Mouse (Mus musculus): ENCODE results near the gene Wdfy1. TPM values are rescaled to one million over a fixed set of nuclear protein-coding genes. Genes with fewer than 3 reads are reported as not detected.

Gene Wdfy1
- polyA plus RNA-seq, 1 experiment from 2014 or later: 54.7 TPM

- H3K27me3 ChIP-seq (ENCODE audit: control insufficient read depth, insufficient read depth, low read length): no peaks in the 10 kb centered on the region
- H3K4me3 ChIP-seq (ENCODE audit: low read depth, low read length): no peak overlapping the region
- ATAC-seq (ENCODE audit: insufficient read depth, low FRiP score, low TSS enrichment): peak; percentile 82
- WGBS: 49% methylated on average over 11 of the region's 11 CpGs
- H3K4me1 ChIP-seq (ENCODE audit: control insufficient read depth, insufficient read depth, low read length): no peaks in the 10 kb centered on the region
- no peaks in the 10 kb centered on the region for H3K9me3 ChIP-seq (ENCODE audit: control insufficient read depth, low read length)
- DNase-seq (ENCODE audit: low spot score): peak; percentile 30
- no peak overlapping the region for H3K9ac ChIP-seq (ENCODE audit: low read length)
- no peaks in the 10 kb centered on the region for H3K36me3 ChIP-seq (ENCODE audit: control insufficient read depth, insufficient read depth, low read length)
- no peak overlapping the region for H3K4me2 ChIP-seq (ENCODE audit: low read depth)
- H3K27ac ChIP-seq (ENCODE audit: low read depth, low read length): no peak overlapping the region
Observed at GRCm38 (mm10) chr1:79802858-79803427, 27.0 kb upstream of the Wdfy1 start.

- Histone ChIP-seq H3K4me1 (ENCODE audit: control insufficient read depth, insufficient read depth, low read length) (no peaks in the 10 kb centered on the region), H3K4me3 (ENCODE audit: low read depth, low read length) (no peak overlapping the region), H3K27ac (ENCODE audit: low read depth, low read length) (no peak overlapping the region), H3K27me3 (ENCODE audit: control insufficient read depth, insufficient read depth, low read length) (no peaks in the 10 kb centered on the region), H3K4me2 (ENCODE audit: low read depth) (no peak overlapping the region), H3K36me3 (ENCODE audit: control insufficient read depth, insufficient read depth, low read length) (no peaks in the 10 kb centered on the region), H3K9me3 (ENCODE audit: control insufficient read depth, low read length) (no peaks in the 10 kb centered on the region), H3K9ac (ENCODE audit: low read length) (no peak overlapping the region)
- 86% methylated on average over 3 of the region's 3 CpGs for WGBS
- DNase-seq (ENCODE audit: low spot score): no peak
- no peak for ATAC-seq (ENCODE audit: insufficient read depth, low FRiP score, low TSS enrichment)
Observed at GRCm38 (mm10) chr1:79797084-79797483, 21.1 kb upstream of the Wdfy1 start.

DNA sequence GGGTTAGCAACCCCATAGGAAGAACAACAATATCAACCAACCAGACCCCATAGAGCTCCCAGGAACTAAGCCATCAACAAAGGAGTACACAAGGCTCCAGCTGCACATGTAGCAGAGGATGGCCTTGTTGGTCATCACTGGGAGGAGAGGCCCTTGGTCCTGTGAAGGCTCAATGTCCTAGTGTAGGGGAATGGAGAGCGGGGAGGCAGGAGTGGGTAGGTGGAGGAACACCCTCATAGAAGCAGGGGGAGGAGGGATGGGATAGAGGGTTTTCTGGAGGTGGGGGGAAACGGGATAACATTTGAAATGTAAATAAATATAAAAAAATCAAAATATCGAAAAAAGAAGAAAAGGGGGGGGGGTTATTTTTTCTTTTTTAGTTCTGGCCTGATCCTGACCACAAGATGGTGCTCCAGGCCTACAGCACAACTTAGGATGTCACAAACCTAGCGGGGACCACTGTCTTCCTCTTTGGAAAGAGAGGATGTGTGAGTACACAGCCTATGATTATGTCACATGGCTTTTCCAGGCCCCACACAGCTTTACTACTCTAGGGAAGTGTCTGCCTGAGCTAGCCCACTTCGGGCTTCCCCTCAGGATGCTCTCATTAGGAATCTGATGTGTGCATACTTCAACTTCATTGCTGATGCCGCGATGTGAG is 10.5 kb upstream of the Wdfy1 start:
- DNase-seq (ENCODE audit: low spot score) (peak; percentile 34), ATAC-seq (ENCODE audit: insufficient read depth, low FRiP score, low TSS enrichment) (peak; percentile 50; the same call in 1 of the 2 replicates)
- H3K27ac ChIP-seq (ENCODE audit: low read depth, low read length): no peak overlapping the region
- no peaks in the 10 kb centered on the region for H3K4me1 ChIP-seq (ENCODE audit: control insufficient read depth, insufficient read depth, low read length)
- no peak overlapping the region for H3K9ac ChIP-seq (ENCODE audit: low read length)
- H3K36me3 ChIP-seq (ENCODE audit: control insufficient read depth, insufficient read depth, low read length): peaks cover 8% of the 10 kb centered on the region
- H3K4me2 ChIP-seq (ENCODE audit: low read depth): no peak overlapping the region
- no peaks in the 10 kb centered on the region for H3K9me3 ChIP-seq (ENCODE audit: control insufficient read depth, low read length)
- 70% methylated on average over 7 of the region's 7 CpGs for whole genome bisulfite sequencing
- no peak overlapping the region for H3K4me3 ChIP-seq (ENCODE audit: low read depth, low read length)
- H3K27me3 ChIP-seq (ENCODE audit: control insufficient read depth, insufficient read depth, low read length): no peaks in the 10 kb centered on the region

DNA sequence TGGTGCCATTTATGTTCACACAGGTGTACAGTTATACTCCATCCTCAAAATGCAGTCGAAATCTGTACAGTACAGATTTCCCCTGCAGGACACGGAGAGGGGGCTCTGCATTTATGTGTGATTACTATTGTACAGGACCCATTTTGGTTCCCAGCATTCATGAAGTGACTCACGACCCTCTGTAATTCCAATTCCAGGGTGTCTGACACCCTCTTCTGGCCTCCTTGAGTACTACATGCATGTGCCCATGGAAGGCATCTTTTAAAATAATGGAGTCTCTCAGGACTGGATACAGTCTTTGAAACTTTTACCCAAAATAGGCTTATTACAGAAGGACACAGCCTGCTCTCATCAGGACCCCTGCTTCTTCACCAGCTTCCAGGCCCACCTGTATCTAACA is 6.5 kb upstream of the Wdfy1 start:
- H3K4me2 ChIP-seq (ENCODE audit: low read depth): no peak overlapping the region
- H3K4me3 ChIP-seq (ENCODE audit: low read depth, low read length): no peak overlapping the region
- H3K27me3 ChIP-seq (ENCODE audit: control insufficient read depth, insufficient read depth, low read length): no peaks in the 10 kb centered on the region
- no peaks in the 10 kb centered on the region for H3K9me3 ChIP-seq (ENCODE audit: control insufficient read depth, low read length)
- DNase-seq (ENCODE audit: low spot score) (peak; percentile 17), ATAC-seq (ENCODE audit: insufficient read depth, low FRiP score, low TSS enrichment) (no peak)
- H3K9ac ChIP-seq (ENCODE audit: low read length): no peak overlapping the region
- 86% methylated on average over 3 of the region's 3 CpGs for WGBS
- H3K4me1 ChIP-seq (ENCODE audit: control insufficient read depth, insufficient read depth, low read length): no peaks in the 10 kb centered on the region
- H3K36me3 ChIP-seq (ENCODE audit: control insufficient read depth, insufficient read depth, low read length): peaks cover 11% of the 10 kb centered on the region
- no peak overlapping the region for H3K27ac ChIP-seq (ENCODE audit: low read depth, low read length)

- no peak for ATAC-seq (ENCODE audit: insufficient read depth, low FRiP score, low TSS enrichment)
- 84% methylated on average over 11 of the region's 11 CpGs for WGBS
Observed at GRCm38 (mm10) chr1:79778011-79778410, 2.1 kb upstream of the Wdfy1 start.

DNA sequence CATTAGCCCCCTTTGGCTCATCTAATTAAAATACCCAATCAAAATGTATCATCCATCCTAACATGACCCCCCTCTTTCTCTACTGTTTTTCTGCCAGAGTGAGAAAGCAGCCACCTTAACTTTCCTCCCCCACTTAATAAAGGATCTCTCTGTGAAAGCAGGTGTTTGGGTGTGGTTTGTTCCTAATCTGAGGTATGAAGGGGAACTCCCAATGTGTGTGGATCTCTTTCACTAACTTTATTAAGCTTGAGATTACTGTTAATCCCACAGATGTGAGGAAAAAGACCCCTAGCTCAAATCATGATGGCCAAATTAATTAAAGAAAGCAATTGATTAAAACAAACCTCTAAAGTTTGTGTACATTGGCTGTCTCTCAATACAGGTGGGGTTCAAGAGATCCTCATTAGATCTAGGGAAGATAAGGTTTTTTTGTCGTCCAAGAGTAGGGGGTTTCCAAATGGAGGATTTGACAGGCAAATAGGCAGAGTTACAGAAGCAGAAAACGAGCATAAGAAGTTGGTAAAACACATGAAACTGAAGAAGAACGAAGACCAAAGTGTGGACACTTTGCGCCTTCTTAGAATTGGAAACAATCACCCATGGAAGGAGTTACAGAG is 1.7 kb downstream of the Wdfy1 start:
- Histone ChIP-seq H3K4me3 (ENCODE audit: low read depth, low read length) (no peak overlapping the region), H3K36me3 (ENCODE audit: control insufficient read depth, insufficient read depth, low read length) (0 out of 2 replicates have a peak, but pooled peaks cover 2% of the 10 kb centered on the region), H3K27ac (ENCODE audit: low read depth, low read length) (no peak overlapping the region), H3K9ac (ENCODE audit: low read length) (no peak overlapping the region), H3K4me1 (ENCODE audit: control insufficient read depth, insufficient read depth, low read length) (peaks cover 2% of the 10 kb centered on the region; the same call in 1 of the 2 replicates), H3K4me2 (ENCODE audit: low read depth) (no peak overlapping the region), H3K9me3 (ENCODE audit: control insufficient read depth, low read length) (no peaks in the 10 kb centered on the region), H3K27me3 (ENCODE audit: control insufficient read depth, insufficient read depth, low read length) (no peaks in the 10 kb centered on the region)
- no peak for ATAC-seq (ENCODE audit: insufficient read depth, low FRiP score, low TSS enrichment)
- DNase-seq (ENCODE audit: low spot score): no peak
- 77% methylated on average over 4 of the region's 4 CpGs for WGBS

More at GRCm38 (mm10) chr1:79778011-79778410, 2.1 kb upstream of the Wdfy1 start:
- Histone ChIP-seq H3K4me3 (ENCODE audit: low read depth, low read length) (no peak overlapping the region), H3K36me3 (ENCODE audit: control insufficient read depth, insufficient read depth, low read length) (peaks cover 11% of the 10 kb centered on the region), H3K4me2 (ENCODE audit: low read depth) (no peak overlapping the region), H3K27me3 (ENCODE audit: control insufficient read depth, insufficient read depth, low read length) (no peaks in the 10 kb centered on the region), H3K9ac (ENCODE audit: low read length) (no peak overlapping the region), H3K9me3 (ENCODE audit: control insufficient read depth, low read length) (no peaks in the 10 kb centered on the region), H3K27ac (ENCODE audit: low read depth, low read length) (no peak overlapping the region), H3K4me1 (ENCODE audit: control insufficient read depth, insufficient read depth, low read length) (peaks cover 2% of the 10 kb centered on the region; the same call in 1 of the 2 replicates)
- DNase-seq (ENCODE audit: low spot score): no peak

DNA sequence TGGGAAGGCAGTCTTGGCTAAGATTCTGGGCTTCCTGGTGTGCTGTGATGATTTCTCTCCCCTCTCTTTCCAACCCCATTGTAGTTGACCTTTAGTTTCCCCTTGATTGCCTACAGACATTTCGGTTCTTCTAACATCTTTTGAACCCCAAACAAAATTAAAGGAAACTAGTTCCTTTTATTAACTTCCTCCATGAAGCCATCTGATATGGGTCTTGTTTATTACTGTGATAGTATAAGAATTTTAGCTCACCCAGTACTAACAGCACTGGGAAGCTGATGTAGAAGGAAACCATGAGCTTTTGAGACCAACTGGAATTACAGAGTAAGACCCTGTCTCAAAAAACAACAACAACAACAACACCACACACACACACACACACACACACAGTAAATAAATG is 7.7 kb downstream of the Wdfy1 start:
- Histone ChIP-seq H3K36me3 (ENCODE audit: control insufficient read depth, insufficient read depth, low read length) (no peaks in the 10 kb centered on the region), H3K4me1 (ENCODE audit: control insufficient read depth, insufficient read depth, low read length) (no peaks in the 10 kb centered on the region), H3K9ac (ENCODE audit: low read length) (no peak overlapping the region), H3K4me2 (ENCODE audit: low read depth) (no peak overlapping the region), H3K27ac (ENCODE audit: low read depth, low read length) (no peak overlapping the region), H3K27me3 (ENCODE audit: control insufficient read depth, insufficient read depth, low read length) (no peaks in the 10 kb centered on the region), H3K9me3 (ENCODE audit: control insufficient read depth, low read length) (no peaks in the 10 kb centered on the region), H3K4me3 (ENCODE audit: low read depth, low read length) (no peak overlapping the region)
- WGBS: 57% methylated on average over 1 of the region's 1 CpGs
- DNase-seq (ENCODE audit: low spot score): no peak
- ATAC-seq (ENCODE audit: insufficient read depth, low FRiP score, low TSS enrichment): no peak

DNA sequence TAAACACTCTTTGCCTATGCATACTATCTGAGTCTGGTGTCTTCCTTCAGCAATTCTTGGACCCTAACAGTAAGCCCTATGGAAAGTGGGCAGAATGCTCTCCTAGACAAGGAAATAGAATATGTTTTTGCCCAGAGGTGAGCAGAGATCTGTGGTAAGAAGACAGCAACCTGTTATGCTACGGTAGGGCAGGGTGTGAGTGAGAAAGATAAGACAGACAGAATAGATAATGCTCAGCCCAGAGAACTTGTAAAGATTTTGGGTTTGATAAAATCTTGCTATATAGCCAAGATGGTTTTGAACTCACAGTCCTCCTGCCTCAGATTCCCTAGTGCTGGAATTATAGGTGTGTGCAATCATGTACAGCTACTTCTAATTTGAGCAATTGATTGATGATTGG is 11.5 kb downstream of the Wdfy1 start:
- Histone ChIP-seq H3K27ac (ENCODE audit: low read depth, low read length) (no peak overlapping the region), H3K4me2 (ENCODE audit: low read depth) (no peak overlapping the region), H3K9me3 (ENCODE audit: control insufficient read depth, low read length) (no peaks in the 10 kb centered on the region), H3K27me3 (ENCODE audit: control insufficient read depth, insufficient read depth, low read length) (no peaks in the 10 kb centered on the region), H3K9ac (ENCODE audit: low read length) (no peak overlapping the region), H3K36me3 (ENCODE audit: control insufficient read depth, insufficient read depth, low read length) (no peaks in the 10 kb centered on the region), H3K4me1 (ENCODE audit: control insufficient read depth, insufficient read depth, low read length) (peaks cover 5% of the 10 kb centered on the region; the same call in 1 of the 2 replicates), H3K4me3 (ENCODE audit: low read depth, low read length) (no peak overlapping the region)
- WGBS: 88% methylated on average over 1 of the region's 1 CpGs
- ATAC-seq (ENCODE audit: insufficient read depth, low FRiP score, low TSS enrichment) (no peak), DNase-seq (ENCODE audit: low spot score) (no peak)

GRCm38 (mm10) chr1:79764031-79764430 is 11.9 kb downstream of the Wdfy1 start:
- Histone ChIP-seq H3K36me3 (ENCODE audit: control insufficient read depth, insufficient read depth, low read length) (no peaks in the 10 kb centered on the region), H3K4me1 (ENCODE audit: control insufficient read depth, insufficient read depth, low read length) (peaks cover 5% of the 10 kb centered on the region; the same call in 1 of the 2 replicates), H3K4me2 (ENCODE audit: low read depth) (no peak overlapping the region), H3K9me3 (ENCODE audit: control insufficient read depth, low read length) (no peaks in the 10 kb centered on the region), H3K4me3 (ENCODE audit: low read depth, low read length) (no peak overlapping the region), H3K9ac (ENCODE audit: low read length) (no peak overlapping the region), H3K27ac (ENCODE audit: low read depth, low read length) (no peak overlapping the region), H3K27me3 (ENCODE audit: control insufficient read depth, insufficient read depth, low read length) (no peaks in the 10 kb centered on the region)
- DNase-seq (ENCODE audit: low spot score) (no peak), ATAC-seq (ENCODE audit: insufficient read depth, low FRiP score, low TSS enrichment) (no peak)
- WGBS: 82% methylated on average over 2 of the region's 2 CpGs

Measured in neural tube, embryonic 11.5 days (tissue).